8 mouse cellular contexts compared by ENCODE assay signal in the genomic region with DNA sequence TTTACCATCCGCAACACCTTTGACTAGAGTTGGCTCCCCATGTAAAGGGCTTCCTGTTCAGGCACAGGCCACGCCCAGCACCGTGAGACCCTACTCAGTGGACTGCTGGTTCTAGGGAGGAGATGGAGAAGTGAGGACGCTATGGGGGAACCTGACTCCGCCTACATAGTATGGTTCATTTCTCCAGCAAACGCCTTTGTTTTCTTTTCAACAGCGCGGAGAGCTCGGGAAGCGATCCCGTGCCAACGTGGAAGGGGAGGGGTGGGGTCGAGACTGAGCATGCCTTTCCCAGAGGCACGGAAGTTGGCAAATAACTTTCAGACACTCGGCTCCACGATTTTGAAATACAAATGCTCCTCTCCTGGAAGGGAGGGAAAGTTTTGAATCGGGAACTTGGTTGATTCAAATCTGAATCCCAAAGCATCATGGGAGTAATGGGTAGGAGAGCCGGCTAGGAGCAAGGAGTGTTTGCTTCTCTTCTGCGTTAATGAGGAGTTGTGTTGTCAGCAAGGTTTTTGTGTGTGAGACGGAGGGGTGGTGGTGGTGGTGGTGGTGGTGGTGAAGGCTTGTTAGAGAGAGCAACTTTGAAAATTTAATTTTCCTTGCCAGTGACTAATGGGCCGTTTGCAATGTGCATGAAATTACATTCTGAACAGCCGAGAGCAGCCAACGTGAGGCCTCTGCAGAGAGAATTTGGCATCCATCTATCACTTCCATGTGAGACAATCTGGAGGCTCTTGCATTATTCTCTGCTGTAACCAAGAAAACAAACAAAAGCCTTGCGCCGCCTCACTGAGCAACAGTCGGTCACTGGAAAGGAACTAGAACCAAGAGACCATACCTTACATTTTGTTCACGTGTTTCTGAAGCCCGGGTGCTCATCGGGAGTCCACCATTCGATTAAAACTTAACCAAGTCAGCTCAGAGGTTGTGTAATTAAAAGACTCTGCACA.
A peak's percentile ranks its signal among the peaks of the same experiment; 100 is the strongest.
DNase-seq lines count a peak whose midpoint lies in the region; ATAC-seq lines count a peak whose summit lies in the region.

No protein-coding gene starts in this region.

- no peaks in the 10 kb centered on the region for H3K36me3 ChIP-seq in forebrain, embryonic 11.5 days (ENCODE audit: control insufficient read depth, insufficient read depth, low read length)
- no peaks in the 10 kb centered on the region for H3K36me3 ChIP-seq in limb, embryonic 11.5 days (ENCODE audit: control insufficient read depth, insufficient read depth, low read length)
- no peaks in the 10 kb centered on the region for H3K36me3 ChIP-seq in midbrain, embryonic 10.5 days

- no peaks in the 10 kb centered on the region for H3K27me3 ChIP-seq in forebrain, embryonic 11.5 days (ENCODE audit: control insufficient read depth, insufficient read depth, low read length)
- no peaks in the 10 kb centered on the region for H3K27me3 ChIP-seq in limb, embryonic 11.5 days (ENCODE audit: control insufficient read depth, insufficient read depth, low read length)
- H3K27me3 ChIP-seq in midbrain, embryonic 10.5 days (ENCODE audit: low read depth, poor library complexity, severe bottlenecking): no peaks in the 10 kb centered on the region

- peak overlapping the region; percentile 47 for H3K4me2 ChIP-seq in forebrain, embryonic 11.5 days (ENCODE audit: low read depth, low read length, severe bottlenecking)
- H3K4me2 ChIP-seq in limb, embryonic 11.5 days (ENCODE audit: low read depth, severe bottlenecking): peak overlapping the region; percentile 39

- peak overlapping the region; percentile 51 for H3K9ac ChIP-seq in forebrain, embryonic 11.5 days (ENCODE audit: low read length)
- H3K9ac ChIP-seq in limb, embryonic 11.5 days (ENCODE audit: low read length): peak overlapping the region; percentile 60

- H3K4me3 ChIP-seq in forebrain, embryonic 11.5 days (ENCODE audit: low read depth, low read length): peak overlapping the region; percentile 26
- peak overlapping the region; percentile 22 for H3K4me3 ChIP-seq in limb, embryonic 11.5 days (ENCODE audit: low read depth, low read length)
- peak overlapping the region; percentile 50 for H3K4me3 ChIP-seq in midbrain, embryonic 10.5 days

- peak overlapping the region; percentile 32; the same call in 1 of the 2 replicates for H3K27ac ChIP-seq in forebrain, embryonic 11.5 days (ENCODE audit: low read depth, low read length)
- H3K27ac ChIP-seq in limb, embryonic 11.5 days (replicated peaks; ENCODE audit: low read depth, low read length): 0 out of 2 replicates have a peak overlapping the region, but pooled peaks have one; percentile 50
- H3K27ac ChIP-seq in midbrain, embryonic 10.5 days (replicated peaks): peak overlapping the region; percentile 80

- H3K9me3 ChIP-seq in forebrain, embryonic 11.5 days (ENCODE audit: control insufficient read depth, low read length): no peaks in the 10 kb centered on the region
- no peaks in the 10 kb centered on the region for H3K9me3 ChIP-seq in limb, embryonic 11.5 days (ENCODE audit: control insufficient read depth, low read length)
- H3K9me3 ChIP-seq in midbrain, embryonic 10.5 days (replicated peaks): no peaks in the 10 kb centered on the region

- ATAC-seq in forebrain, embryonic 11.5 days (replicated peaks; ENCODE audit: low FRiP score): peak; percentile 92
- ATAC-seq in hematopoietic stem cell, adult 5-6 weeks (replicated peaks in 1 of 2; ENCODE audit: insufficient read depth in 1 of 2, low FRiP score in 2 of 2, low TSS enrichment in 1 of 2, low read depth in 1 of 2, poor library complexity in 2 of 2, severe bottlenecking in 2 of 2): peak; percentile 85 to 86
- ATAC-seq in limb, embryonic 11.5 days (ENCODE audit: insufficient number of reproducible peaks, low FRiP score, low TSS enrichment, low read depth): peak; percentile 78

- WGBS in forebrain, embryonic 11.5 days: 26% methylated on average over 30 of the region's 30 CpGs
- 36% methylated on average over 30 of the region's 30 CpGs for WGBS in limb, embryonic 11.5 days
- 35% methylated on average over 30 of the region's 30 CpGs for WGBS in midbrain, embryonic 10.5 days

- H3K4me1 ChIP-seq in forebrain, embryonic 11.5 days (replicated peaks; ENCODE audit: control insufficient read depth, insufficient read depth, low read length): no peaks in the 10 kb centered on the region
- H3K4me1 ChIP-seq in limb, embryonic 11.5 days (ENCODE audit: control insufficient read depth, insufficient read depth, low read length): peaks cover 4% of the 10 kb centered on the region; the same call in 1 of the 2 replicates
- peaks cover 18% of the 10 kb centered on the region for H3K4me1 ChIP-seq in midbrain, embryonic 10.5 days

- peak; percentile 58 for DNase-seq in CD4-positive helper T cell, adult 2 months (ENCODE audit: low read depth, low spot score)
- peak; percentile 82 for DNase-seq in adipocyte (ENCODE audit: low spot score)
- peak; percentile 65 for DNase-seq in forebrain, embryonic 11.5 days (ENCODE audit: low spot score)
- DNase-seq in limb, embryonic 11.5 days (ENCODE audit: low spot score): peak; percentile 64
- DNase-seq in midbrain, embryonic 10.5 days (ENCODE audit: low spot score): peak; percentile 57
- peak; percentile 59 to 70 for DNase-seq in spleen, postnatal 4 days (ENCODE audit: low spot score in 2 of 2)
- no peak for DNase-seq in right cerebral cortex, postnatal 4 days
